Mouse (Mus musculus) lung, embryonic 14.5 days (tissue): ENCODE measurements around the gene Ano1. TPM values are rescaled to one million over a fixed set of nuclear protein-coding genes. Genes with fewer than 3 reads are reported as not detected.

ENCODE experiments used
- ATAC-seq: fragments of 200-750 bp; cut with Nextera tagmentation; 2 replicates; pipeline ENCODE4 v1.8.0; 2017; ENCODE audit warnings: mild to moderate bottlenecking, moderate TSS enrichment, moderate library complexity; ENCODE audit not compliant: insufficient read depth
- DNase-seq: peaks from one replicate; pipeline ENCODE4 v3.0.0-alpha.2; 2015
- H3K27ac ChIP-seq: fragments of 300-500 bp; sonication (generic); 2 replicates; pipeline ENCODE4 v1.5.1; 2014; ENCODE audit warnings: low read depth, mild to moderate bottlenecking, moderate library complexity
- H3K27me3 ChIP-seq: fragments of 300-500 bp; sonication (generic); 2 replicates; pipeline ENCODE4 v1.6.1; 2014; ENCODE audit warnings: low read length, control low read depth; ENCODE audit not compliant: insufficient read depth
- H3K36me3 ChIP-seq: fragments of 300-500 bp; sonication (generic); 2 replicates; pipeline ENCODE4 v1.6.1; 2014; ENCODE audit warnings: control low read depth; ENCODE audit not compliant: insufficient read depth
- H3K4me1 ChIP-seq: fragments of 300-500 bp; sonication (generic); 2 replicates; pipeline ENCODE4 v1.6.1; 2014; ENCODE audit warnings: antibody characterized with exemption, control low read depth; ENCODE audit not compliant: insufficient read depth
- H3K4me2 ChIP-seq: fragments of 300-500 bp; sonication (generic); 2 replicates; pipeline ENCODE4 v1.6.1; 2014; ENCODE audit warnings: mild to moderate bottlenecking
- H3K4me3 ChIP-seq: fragments of 300-500 bp; sonication (generic); 2 replicates; pipeline ENCODE4 v1.5.1; 2014; ENCODE audit warnings: low read depth, low read length
- H3K9ac ChIP-seq: fragments of 300-500 bp; sonication (generic); 2 replicates; pipeline ENCODE4 v1.6.1; 2014
- H3K9me3 ChIP-seq: fragments of 300-500 bp; sonication (generic); 2 replicates; pipeline ENCODE4 v1.6.1; 2016; ENCODE audit warnings: low read depth, low read length, control low read depth
- CTCF ChIP-seq: IDR thresholded peaks from 2 replicates; pipeline ENCODE4 v1.5.1; 2016; ENCODE audit warnings: antibody characterized with exemption, low read depth
- WGBS: fragments of 180-500 bp; shearing (Covaris S2); extraction: QIAGEN DNeasy Blood & Tissue Kit; methylation state at CpG from one replicate; pipeline ENCODE4 v1.1.7; 2014; 5-methylcytosine and 5-hydroxymethylcytosine counted together
- polyA plus RNA-seq: library from polyadenylated mRNA; unstranded; fragments of >200 nt; fragmentation: Nextera tagmentation; extraction: Ambion mirVana; gene quantifications from 2 replicates; pipeline ENCODE4 v1.2.1, GENCODE M21; 2014

Gene Ano1
- polyA plus RNA-seq, 1 experiment from 2014 or later = 64.8 TPM

- Histone ChIP-seq H3K27ac (peak overlapping the region; percentile 63; the same call in 1 of the 2 replicates), H3K4me2 (no peak overlapping the region), H3K9me3 (no peaks in the 10 kb centered on the region), H3K9ac (no peak overlapping the region), H3K4me1 (peaks cover 2% of the 10 kb centered on the region; the same call in 1 of the 2 replicates), H3K4me3 (no peak overlapping the region), H3K27me3 (no peaks in the 10 kb centered on the region), H3K36me3 (peaks cover 5% of the 10 kb centered on the region; the same call in 1 of the 2 replicates)
- DNase-seq = peak; percentile 41
- TF ChIP-seq CTCF = no peak
- WGBS = 33% methylated on average over 7 of the region's 7 CpGs
- no peak for ATAC-seq
These were observed 83.0 kb downstream of the Ano1 start for GRCm38 (mm10) chr7:144668603-144669278.

DNA sequence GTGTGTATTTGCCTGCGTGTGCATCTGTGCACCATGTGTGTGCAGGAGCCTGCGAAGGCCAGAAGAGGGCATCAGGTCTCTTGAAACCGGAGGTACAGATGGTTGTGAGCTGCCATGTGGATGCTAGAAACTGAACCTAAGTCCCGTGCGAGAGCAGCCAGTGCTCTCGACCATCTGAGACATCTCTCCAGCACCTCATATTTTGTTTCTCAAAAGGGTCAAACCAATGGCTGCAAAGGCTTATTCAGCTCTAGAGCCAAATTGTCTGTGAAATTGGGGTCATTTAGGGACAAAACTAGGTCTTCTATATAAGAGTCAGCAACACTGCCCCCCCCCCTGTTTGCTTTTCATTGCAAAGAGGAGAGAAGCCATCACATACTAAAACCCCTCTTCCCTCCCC is 84.7 kb downstream of the Ano1 start:
- peaks cover 5% of the 10 kb centered on the region; the same call in 1 of the 2 replicates for H3K36me3 ChIP-seq
- H3K4me1 ChIP-seq = peaks cover 2% of the 10 kb centered on the region; the same call in 1 of the 2 replicates
- no peak overlapping the region for H3K4me2 ChIP-seq
- peak; percentile 20 for TF ChIP-seq CTCF
- peak; percentile 82 for DNase-seq
- no peak overlapping the region for H3K9ac ChIP-seq
- no peaks in the 10 kb centered on the region for H3K9me3 ChIP-seq
- no peak overlapping the region for H3K4me3 ChIP-seq
- 68% methylated on average over 6 of the region's 6 CpGs for WGBS
- peak; percentile 48 for ATAC-seq
- H3K27ac ChIP-seq = no peak overlapping the region
- no peaks in the 10 kb centered on the region for H3K27me3 ChIP-seq

DNA sequence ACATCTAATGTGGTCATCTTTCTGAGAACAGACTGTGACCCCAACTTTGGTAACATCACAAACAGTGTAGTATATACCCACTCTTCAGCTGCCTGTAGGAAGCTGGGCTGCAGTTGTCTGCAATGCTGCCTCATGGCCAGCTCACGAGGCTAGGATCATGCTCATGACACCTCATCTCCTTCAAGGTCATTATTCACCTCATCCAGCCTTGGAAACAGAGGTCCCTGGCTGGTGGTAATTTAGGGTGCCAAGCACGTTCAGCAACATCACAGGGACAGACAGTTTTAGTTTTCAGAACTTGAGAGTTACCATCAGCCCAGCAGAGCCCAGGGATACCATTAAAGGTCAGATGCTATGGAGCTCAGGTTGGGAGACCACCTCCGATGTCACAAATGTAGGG is 86.2 kb downstream of the Ano1 start:
- ATAC-seq = no peak
- WGBS = 69% methylated on average over 3 of the region's 3 CpGs
- Histone ChIP-seq H3K4me2 (no peak overlapping the region), H3K9ac (no peak overlapping the region), H3K9me3 (no peaks in the 10 kb centered on the region), H3K36me3 (peaks cover 5% of the 10 kb centered on the region; the same call in 1 of the 2 replicates), H3K27ac (no peak overlapping the region), H3K4me1 (peaks cover 2% of the 10 kb centered on the region; the same call in 1 of the 2 replicates), H3K27me3 (no peaks in the 10 kb centered on the region), H3K4me3 (no peak overlapping the region)
- no peak for DNase-seq
- TF ChIP-seq CTCF = no peak

- Histone ChIP-seq H3K4me2 (no peak overlapping the region), H3K9ac (no peak overlapping the region), H3K36me3 (peaks cover 4% of the 10 kb centered on the region; the same call in 1 of the 2 replicates), H3K27me3 (no peaks in the 10 kb centered on the region), H3K4me3 (no peak overlapping the region), H3K9me3 (no peaks in the 10 kb centered on the region), H3K4me1 (no peaks in the 10 kb centered on the region; the same call in 1 of the 2 replicates), H3K27ac (no peak overlapping the region)
- 49% methylated on average over 6 of the region's 6 CpGs for WGBS
- no peak for ATAC-seq
- DNase-seq = peak; percentile 57
- TF ChIP-seq CTCF = no peak
These were observed 88.2 kb downstream of the Ano1 start for GRCm38 (mm10) chr7:144663566-144663965.

GRCm38 (mm10) chr7:144656261-144656967 is 95.4 kb downstream of the Ano1 start:
- H3K4me3 ChIP-seq = no peak overlapping the region
- peaks cover 9% of the 10 kb centered on the region; the same call in 1 of the 2 replicates for H3K36me3 ChIP-seq
- 47% methylated on average over 9 of the region's 9 CpGs for WGBS
- DNase-seq (peak; percentile 67), ATAC-seq (no peak)
- H3K9me3 ChIP-seq = no peaks in the 10 kb centered on the region
- H3K4me1 ChIP-seq = peaks cover 14% of the 10 kb centered on the region
- H3K9ac ChIP-seq = no peak overlapping the region
- peak overlapping the region; percentile 32; the same call in 1 of the 2 replicates for H3K27ac ChIP-seq
- H3K4me2 ChIP-seq = no peak overlapping the region
- no peaks in the 10 kb centered on the region for H3K27me3 ChIP-seq
- TF ChIP-seq CTCF = peak; percentile 38; the same call in 1 of the 2 replicates

DNA sequence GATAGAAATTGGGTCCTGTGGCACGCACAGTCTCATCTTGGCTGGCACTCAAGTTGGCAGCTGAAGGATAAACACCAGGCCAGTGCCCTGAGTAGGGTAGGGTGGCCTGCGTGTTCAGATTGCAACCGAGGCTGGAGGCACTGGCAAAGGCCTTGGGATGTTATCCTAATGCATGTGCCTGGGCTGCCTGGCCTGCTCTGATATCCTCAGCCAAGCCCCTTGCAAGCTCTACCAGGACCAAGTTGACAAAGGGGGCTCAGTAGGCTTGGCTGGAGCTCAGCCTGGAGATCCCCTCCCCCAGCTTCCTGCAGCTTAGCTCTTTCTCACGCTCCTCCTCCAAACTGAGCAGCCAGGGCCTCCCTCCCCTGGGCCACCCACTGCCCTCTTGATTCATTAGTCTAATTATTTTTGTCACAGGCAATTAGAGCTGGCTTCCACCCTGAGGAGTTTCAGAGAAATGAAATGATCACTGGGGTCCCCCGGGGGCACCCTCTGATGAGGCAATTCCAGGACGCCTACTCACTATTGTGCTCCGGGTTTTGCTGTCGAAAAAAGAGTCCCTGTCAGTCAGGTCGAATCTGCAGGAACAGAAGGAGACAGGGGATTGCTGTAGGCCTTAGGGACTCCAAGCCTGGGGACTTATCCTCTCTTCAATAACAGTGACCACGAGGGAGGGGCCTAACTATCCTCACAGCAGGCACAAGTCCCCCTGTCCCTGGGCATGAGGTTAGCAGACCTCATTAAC is 97.9 kb downstream of the Ano1 start:
- peak; percentile 89 for DNase-seq
- peaks cover 12% of the 10 kb centered on the region; the same call in 1 of the 2 replicates for H3K36me3 ChIP-seq
- no peak for TF ChIP-seq CTCF
- H3K4me3 ChIP-seq = no peak overlapping the region
- H3K4me1 ChIP-seq = peaks cover 14% of the 10 kb centered on the region
- WGBS = 14% methylated on average over 10 of the region's 10 CpGs
- H3K4me2 ChIP-seq = no peak overlapping the region
- H3K9me3 ChIP-seq = no peaks in the 10 kb centered on the region
- peak overlapping the region; percentile 85 for H3K27ac ChIP-seq
- H3K9ac ChIP-seq = no peak overlapping the region; the same call in 1 of the 2 replicates
- H3K27me3 ChIP-seq = no peaks in the 10 kb centered on the region; the same call in 1 of the 2 replicates
- ATAC-seq = peak; percentile 89
